Mouse (Mus musculus) c-Kit-positive CD71-positive TER-119-negative erythroid progenitor cells, embryonic 14.5 days (primary cell): ENCODE data around the gene Smim22.

Source experiments
- DNase-seq: peaks from one replicate; pipeline ENCODE4 v3.0.0-alpha.2; 2013; ENCODE audit warnings: low read depth

Gene Smim22

DNA sequence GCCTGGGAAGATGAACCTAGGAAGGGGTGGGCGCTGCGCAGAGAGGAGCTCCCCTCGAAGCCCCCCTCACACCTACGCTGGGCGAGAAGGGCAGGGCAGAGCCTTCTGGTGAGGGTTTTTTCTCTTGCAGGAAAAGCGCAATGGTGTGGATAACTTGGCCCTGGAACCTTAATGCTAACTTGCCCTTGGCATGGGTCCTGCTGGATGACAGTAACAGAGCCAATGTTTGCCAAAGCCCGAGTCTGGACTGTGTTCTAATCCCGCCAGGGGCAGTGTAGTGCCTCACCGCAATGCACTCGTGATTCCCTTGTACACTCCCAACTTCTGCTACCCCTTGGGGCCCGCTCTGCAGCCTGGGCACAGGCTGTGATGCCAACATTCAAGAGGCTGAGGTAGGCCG lies 988 bp downstream of the Smim22 start:
- no peak for DNase-seq

DNA sequence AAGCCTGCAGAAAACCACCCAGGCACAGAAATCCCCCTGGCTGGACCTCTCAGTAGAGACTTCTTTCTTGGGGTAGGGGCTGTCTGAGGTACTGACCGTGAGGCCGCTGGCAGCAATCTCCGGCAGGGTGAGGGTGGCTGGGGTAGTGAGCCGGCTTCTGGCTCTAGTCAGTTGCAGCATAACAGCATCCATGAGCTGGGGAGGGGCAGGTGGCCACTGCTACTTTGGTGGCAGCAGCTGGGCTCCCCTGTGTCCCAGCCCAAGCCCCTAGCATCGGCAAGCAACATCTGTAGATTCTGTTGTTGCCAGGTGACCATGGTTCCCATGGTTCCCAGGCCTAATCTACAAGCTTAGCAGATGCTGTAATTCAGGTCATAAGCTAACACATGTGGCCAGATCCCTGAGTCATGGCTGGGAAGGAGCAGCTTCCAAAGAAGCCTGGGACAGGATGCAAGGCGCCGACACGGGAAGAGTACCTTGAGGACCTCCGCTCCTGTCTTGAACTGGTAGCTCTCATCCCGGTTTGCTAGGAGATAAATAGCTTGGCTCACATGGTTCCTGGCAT lies 3.4 kb downstream of the Smim22 start:
- no peak for DNase-seq

DNA sequence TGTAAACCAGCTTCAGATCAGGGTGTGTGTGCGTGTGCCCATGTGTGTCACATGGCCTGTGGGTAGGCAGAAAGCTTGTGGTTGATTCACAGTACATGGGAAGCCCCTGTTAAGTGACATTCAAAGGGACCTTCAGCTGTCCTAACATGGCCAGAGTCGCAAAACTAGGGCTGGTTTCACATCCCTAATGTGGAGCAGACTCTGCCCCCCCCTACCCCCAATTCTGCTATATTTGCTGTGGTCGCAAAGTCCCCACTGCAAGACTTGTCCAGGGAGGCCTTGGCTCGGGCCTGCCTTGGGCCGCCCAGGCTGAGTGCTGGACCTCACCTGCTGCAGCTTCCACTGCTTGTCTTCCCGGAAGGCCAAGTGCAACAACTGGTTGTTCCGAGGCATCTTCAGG lies 4.2 kb downstream of the Smim22 start:
- no peak for DNase-seq

DNA sequence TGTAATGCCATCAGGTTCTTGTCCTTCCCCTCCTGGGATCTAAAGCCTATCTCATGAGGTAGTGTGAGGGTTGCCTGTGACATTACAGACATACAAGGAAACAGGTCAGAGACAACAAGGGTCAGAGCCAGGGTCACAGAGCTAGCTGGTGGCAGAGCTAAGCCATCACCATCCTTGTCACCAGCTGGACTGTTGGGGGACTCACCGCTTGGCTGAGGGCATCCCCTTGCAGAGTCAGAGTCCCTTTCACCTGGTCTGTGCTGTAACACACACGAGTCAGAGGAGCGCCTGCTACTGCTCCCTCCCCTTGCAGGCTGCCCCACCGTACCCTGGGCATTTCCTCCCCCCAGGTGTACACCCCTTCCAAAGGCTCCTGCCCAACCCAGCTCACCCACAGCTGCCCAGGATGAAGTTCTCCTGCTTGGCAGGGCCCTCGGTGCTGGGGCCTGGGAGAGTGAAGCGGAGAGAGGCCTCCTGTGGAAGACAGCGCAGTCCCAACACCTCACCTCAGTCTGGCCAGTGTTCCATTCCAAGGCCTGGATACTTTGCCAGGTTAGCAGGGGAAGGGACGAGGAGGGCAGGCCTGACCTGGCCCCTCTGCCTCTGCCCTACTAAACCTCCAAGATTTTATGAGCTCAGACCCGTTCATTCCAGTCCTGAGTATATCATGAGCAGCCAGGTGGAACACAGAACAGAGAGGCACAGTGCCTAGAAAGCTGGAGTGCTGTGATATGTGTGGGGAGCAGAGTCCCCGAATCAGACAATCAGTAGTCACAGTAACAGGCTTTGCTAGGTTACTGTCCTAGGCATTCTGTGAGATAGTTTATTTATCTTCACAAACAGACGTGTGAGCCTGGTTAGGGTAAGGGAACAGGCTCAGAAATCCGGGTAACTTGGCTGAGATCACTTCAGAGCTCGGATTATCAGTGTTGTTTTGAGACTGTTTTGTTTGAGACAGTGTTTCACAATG lies 5.2 kb downstream of the Smim22 start:
- DNase-seq, result peak; percentile 86

DNA sequence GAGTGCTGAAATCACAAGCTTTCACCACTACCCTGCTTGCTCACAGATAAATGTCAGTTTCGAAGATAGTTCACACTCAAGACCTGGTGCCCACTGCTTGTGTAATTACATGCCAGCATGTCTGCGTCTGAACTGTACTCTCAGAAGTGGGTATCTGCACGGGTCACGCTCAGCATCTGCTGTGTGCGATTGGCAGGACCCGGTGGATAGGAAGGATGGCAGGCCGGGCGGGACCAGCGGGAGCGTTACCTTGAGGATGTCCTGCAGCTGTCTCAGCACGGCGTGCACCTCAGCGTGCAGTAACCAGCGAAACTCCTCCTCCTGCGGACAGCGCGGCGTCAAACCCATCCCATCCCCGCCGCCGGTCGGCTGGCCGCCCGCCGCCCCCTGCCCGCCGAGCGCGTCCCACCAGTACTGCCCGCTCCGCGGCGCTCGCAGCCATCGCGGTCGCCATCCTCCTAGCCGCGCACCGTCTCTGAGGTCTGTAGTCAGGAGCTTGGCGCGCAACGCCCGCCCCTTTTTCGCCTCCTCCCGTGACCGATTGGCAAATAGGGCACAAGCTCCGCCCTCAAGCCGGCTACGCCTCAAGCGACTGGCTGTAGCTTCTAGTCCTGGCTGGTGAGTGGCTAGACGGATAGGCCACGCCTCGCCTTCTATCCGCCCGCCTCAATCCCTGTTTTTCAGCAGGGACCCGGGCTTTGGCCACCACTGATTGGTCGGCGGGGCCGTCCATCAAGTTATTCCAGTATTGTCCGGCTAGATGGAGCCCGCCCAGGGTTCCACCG lies 6.2 kb downstream of the Smim22 start, which contains the start of gene Rogdi:
TSS of gene Rogdi (minus strand) at position 500 of the 785 bp plus-strand sequence.
- DNase-seq, result peak; percentile 95

DNA sequence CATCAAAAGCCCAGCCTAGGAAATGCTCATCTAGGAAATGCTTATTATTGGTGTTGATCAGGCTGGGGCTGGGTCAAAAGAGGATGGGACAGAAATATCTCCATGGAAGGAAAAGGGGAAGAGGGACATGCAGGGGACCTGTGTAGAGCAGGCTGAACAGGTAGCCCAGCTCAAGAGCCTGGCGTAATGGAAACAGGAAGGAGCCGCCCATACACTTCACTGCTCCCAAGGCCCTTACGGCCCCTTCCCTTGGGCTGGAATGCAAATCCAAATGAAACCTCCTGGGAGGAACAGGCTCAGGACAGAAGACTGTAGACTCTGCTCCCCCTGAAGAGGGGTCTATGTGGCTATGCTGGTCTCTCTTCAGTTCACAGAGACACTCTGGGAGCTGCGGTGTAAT lies 7.5 kb downstream of the Smim22 start:
- no peak for DNase-seq

DNA sequence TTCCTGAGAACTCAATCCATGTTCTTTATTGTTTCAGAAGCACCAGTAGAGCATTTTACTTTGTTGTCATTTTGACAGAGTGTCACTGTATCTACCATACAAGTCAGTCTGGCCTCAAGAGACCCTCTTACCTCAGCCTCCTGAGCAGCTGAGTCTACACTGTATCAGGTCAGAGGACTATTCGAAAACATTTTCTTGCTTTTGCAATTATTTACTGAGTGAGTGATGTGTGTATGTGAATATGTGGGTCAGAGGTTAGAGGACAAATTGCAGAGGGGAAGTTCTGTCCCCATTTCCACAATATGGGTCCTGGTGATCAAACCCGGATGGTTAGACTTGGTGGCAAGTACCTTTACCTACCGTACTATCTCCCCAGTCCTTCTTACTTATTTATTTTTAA lies 16.9 kb downstream of the Smim22 start:
- DNase-seq, result no peak

- DNase-seq, result no peak
Measured at GRCm38 (mm10) chr16:5029847-5030246, 22.8 kb downstream of the Smim22 start.

DNA sequence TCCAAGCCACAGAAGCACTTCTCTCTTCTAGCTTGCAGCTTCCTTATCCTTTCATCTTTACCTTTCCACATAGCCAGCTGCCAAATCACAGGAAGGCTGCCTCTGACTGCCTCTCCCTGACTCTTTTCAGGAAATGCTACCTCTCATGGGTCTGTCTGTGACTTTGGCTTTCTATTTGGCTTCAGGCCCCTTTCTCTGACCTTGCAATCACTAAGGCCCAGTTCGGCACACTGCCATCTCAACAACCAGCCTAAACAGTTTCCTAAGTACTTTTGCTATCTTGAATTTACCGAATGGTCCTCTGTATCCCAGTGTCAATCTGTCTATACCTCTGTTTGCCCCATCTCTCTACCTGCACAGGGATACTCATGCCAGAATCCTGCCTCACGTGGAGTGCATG lies 28.5 kb downstream of the Smim22 start:
- no peak for DNase-seq

- no peak for DNase-seq
Measured at GRCm38 (mm10) chr16:5036649-5037234, 29.7 kb downstream of the Smim22 start.

GRCm38 (mm10) chr16:5045322-5045721 lies 38.2 kb downstream of the Smim22 start:
- DNase-seq, result no peak

DNA sequence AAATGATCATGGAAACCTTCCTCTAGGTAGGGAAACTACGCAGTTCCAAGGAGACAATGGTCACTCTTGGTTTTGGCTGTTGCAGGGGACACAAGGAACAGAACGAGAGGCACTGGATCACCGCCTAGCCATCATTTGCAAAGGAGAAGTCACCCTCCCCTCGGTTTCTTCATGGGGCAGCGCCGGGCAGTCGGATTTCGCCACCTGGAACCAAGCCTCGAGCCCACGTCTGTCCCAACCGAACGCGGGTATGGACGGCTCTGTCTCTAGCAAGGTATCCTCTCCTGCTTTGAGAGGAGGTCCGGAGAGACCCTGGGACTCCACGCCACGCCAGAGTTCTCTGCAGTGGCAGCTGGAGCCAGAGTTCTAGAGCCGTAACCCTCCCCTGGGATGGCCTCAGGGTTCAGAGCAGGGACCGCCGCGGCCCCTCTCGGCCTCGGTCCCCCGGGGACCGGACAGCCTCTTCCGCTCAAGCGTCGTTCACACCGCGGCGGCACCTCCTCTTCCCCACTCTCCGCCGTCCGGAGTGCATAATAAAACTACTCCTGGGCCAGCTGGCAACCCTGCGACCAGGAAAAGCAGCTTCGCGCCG lies 42.2 kb downstream of the Smim22 start:
- peak; percentile 14 for DNase-seq

DNA sequence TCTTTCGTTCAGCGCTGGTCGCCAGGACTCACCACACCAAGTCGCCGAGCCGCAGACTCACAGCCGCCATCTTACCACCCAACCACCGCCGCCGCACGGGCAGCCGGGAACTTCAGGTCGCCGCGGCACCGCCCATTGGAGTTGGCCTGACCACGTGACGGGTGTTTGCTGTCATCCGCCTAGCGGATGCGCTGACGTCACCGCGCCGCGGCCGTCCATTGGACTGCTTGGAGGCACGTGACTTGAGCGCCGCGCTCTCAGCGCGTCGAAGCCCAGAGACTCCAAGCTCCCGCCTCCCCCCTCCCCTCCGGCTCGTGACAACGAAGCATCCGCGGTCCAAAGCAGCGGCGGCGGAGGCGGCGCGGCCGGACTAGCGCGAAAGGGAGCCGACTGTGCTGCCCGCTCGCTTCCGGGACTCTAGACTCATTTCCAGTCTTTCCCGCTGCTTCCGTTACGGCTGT lies 42.7 kb downstream of the Smim22 start, which contains the start of the genes Glyr1 and Ubn1:
TSS of gene Glyr1 (minus strand) at position 90 of the 461 bp plus-strand sequence.
TSS of gene Ubn1 (plus strand) at position 284 of the 461 bp plus-strand sequence.
- peak; percentile 98 for DNase-seq

- peak; percentile 52 for DNase-seq
Measured at GRCm38 (mm10) chr16:5050251-5051110, 43.4 kb downstream of the Smim22 start.
